ENCODE assay signal across 18 mouse cellular contexts in genomic region chr19:47184221-47184620, GRCm38 (mm10). TPM values are rescaled to one million over a fixed set of nuclear protein-coding genes. Genes with fewer than 3 reads are reported as not detected.
"Had no signal": no experiment of that assay in that cellular context is flagged by ENCODE, and none has a peak within 500 bp of the region (broad histone marks: within the 10 kb centered on the region; RNA-seq: fewer than 3 reads in every experiment).

No protein-coding gene starts in this region.

- DNase-seq: kidney, postnatal 25 days; liver; liver, embryonic 13.5 days; lung, adult 2 months; lung, postnatal 14 days; lung, postnatal 4 days; midbrain, embryonic 14.5 days; thymus, adult 18-20 months; thymus, postnatal 36 days had no signal

- H3K27ac ChIP-seq: kidney, postnatal 0 days; limb, embryonic 10.5 days; limb, embryonic 13.5 days; liver, embryonic 13.5 days had no signal

- H3K4me3 ChIP-seq: limb, embryonic 10.5 days; limb, embryonic 13.5 days; liver, embryonic 13.5 days had no signal

RNA-seq across cellular contexts. Expression of gene Calhm3, which starts 26.7 kb away (rescaled TPM):
- total RNA-seq: layer of hippocampus, adult 8-10 months; layer of hippocampus, postnatal 14 days; left cerebral cortex, postnatal 25 days; megakaryocyte progenitor cell, adult 5-6 weeks; megakaryocyte-erythroid progenitor cell, adult 5-6 weeks had no signal

RNA-seq across cellular contexts. Expression of gene Calhm1, which starts 40.2 kb away (rescaled TPM):
- total RNA-seq: layer of hippocampus, adult 8-10 months; layer of hippocampus, postnatal 14 days; left cerebral cortex, postnatal 25 days; megakaryocyte progenitor cell, adult 5-6 weeks; megakaryocyte-erythroid progenitor cell, adult 5-6 weeks; midbrain, postnatal 0 days had no signal
